Mouse (Mus musculus): ENCODE data around the gene Apoa2. TPM values are rescaled to one million over a fixed set of nuclear protein-coding genes. Genes with fewer than 3 reads are reported as not detected.

The Apoa2 gene
- polyA plus RNA-seq, 1 experiment from 2014 or later: 2.6 TPM

GRCm38 (mm10) chr1:171245353-171245752, 20.5 kb downstream of the Apoa2 start:
- 91% methylated on average over 8 of the region's 8 CpGs for WGBS
- Histone ChIP-seq H3K9me3 (no peaks in the 10 kb centered on the region), H3K36me3 (replicated peaks) (peaks cover 45% of the 10 kb centered on the region), H3K27ac (no peak overlapping the region), H3K4me1 (peaks cover 31% of the 10 kb centered on the region), H3K9ac (0 out of 2 replicates have a peak overlapping the region, but pooled peaks have one; percentile 81), H3K27me3 (no peaks in the 10 kb centered on the region), H3K4me2 (no peak overlapping the region), H3K4me3 (replicated peaks) (no peak overlapping the region)
- ATAC-seq (ENCODE audit: low FRiP score): no peak

GRCm38 (mm10) chr1:171246709-171247452, 22.0 kb downstream of the Apoa2 start:
- no peaks in the 10 kb centered on the region for H3K9me3 ChIP-seq
- H3K9ac ChIP-seq: peak overlapping the region; percentile 81
- under 1% methylated on average over 41 of the region's 41 CpGs for WGBS
- peak; percentile 93 for ATAC-seq (ENCODE audit: low FRiP score)
- H3K4me1 ChIP-seq: peaks cover 47% of the 10 kb centered on the region
- H3K4me2 ChIP-seq: peak overlapping the region; percentile 79
- no peaks in the 10 kb centered on the region for H3K27me3 ChIP-seq
- H3K4me3 ChIP-seq (replicated peaks): peak overlapping the region; percentile 78
- peak overlapping the region; percentile 80 for H3K27ac ChIP-seq
- peaks cover 30% of the 10 kb centered on the region for H3K36me3 ChIP-seq (replicated peaks)

DNA sequence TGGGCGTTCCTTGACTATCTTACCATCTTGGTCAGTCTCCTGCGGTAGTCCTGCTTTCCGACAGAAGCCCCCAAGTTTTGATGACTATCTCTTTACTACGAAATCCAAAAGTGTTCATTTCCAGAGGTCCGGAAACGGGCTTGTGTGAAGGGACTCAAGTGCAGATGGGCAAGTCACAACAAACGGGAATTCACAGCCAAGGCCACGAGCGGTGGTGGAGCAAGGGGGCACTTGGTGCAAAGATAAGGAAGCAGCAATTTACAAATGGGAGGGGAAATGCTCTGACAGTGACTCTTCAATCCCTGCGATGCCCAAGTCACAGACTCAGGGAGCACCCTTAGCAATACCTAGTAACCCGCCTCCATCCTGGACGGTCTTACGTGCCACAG, 22.6 kb downstream of the Apoa2 start:
- Histone ChIP-seq H3K4me1 (peaks cover 52% of the 10 kb centered on the region), H3K27ac (peak overlapping the region; percentile 80), H3K9me3 (no peaks in the 10 kb centered on the region), H3K4me2 (peak overlapping the region; percentile 79), H3K4me3 (replicated peaks) (peak overlapping the region; percentile 78), H3K9ac (peak overlapping the region; percentile 51), H3K27me3 (no peaks in the 10 kb centered on the region; the same call in 1 of the 2 replicates), H3K36me3 (replicated peaks) (peaks cover 26% of the 10 kb centered on the region)
- peak; percentile 1; the same call in 1 of the 2 replicates for ATAC-seq (ENCODE audit: low FRiP score)
- WGBS: 15% methylated on average over 13 of the region's 13 CpGs

- no peak for ATAC-seq (ENCODE audit: low FRiP score)
- Histone ChIP-seq H3K27ac (peak overlapping the region; percentile 80), H3K4me3 (replicated peaks) (no peak overlapping the region), H3K36me3 (replicated peaks) (peaks cover 21% of the 10 kb centered on the region), H3K4me1 (peaks cover 57% of the 10 kb centered on the region), H3K9ac (no peak overlapping the region), H3K9me3 (no peaks in the 10 kb centered on the region), H3K4me2 (peak overlapping the region; percentile 79; the same call in 1 of the 2 replicates), H3K27me3 (peaks cover 3% of the 10 kb centered on the region; the same call in 1 of the 2 replicates)
- 24% methylated on average over 4 of the region's 4 CpGs for WGBS
Observed at GRCm38 (mm10) chr1:171247916-171248315, 23.1 kb downstream of the Apoa2 start.

- H3K4me2 ChIP-seq: no peak overlapping the region
- H3K4me1 ChIP-seq: peaks cover 58% of the 10 kb centered on the region
- no peak for ATAC-seq (ENCODE audit: low FRiP score)
- no peaks in the 10 kb centered on the region for H3K9me3 ChIP-seq
- 43% methylated on average over 3 of the region's 3 CpGs for WGBS
- H3K27me3 ChIP-seq: peaks cover 5% of the 10 kb centered on the region
- peak overlapping the region; percentile 26; the same call in 1 of the 2 replicates for H3K27ac ChIP-seq
- no peak overlapping the region for H3K4me3 ChIP-seq (replicated peaks)
- H3K36me3 ChIP-seq (replicated peaks): peaks cover 15% of the 10 kb centered on the region
- no peak overlapping the region for H3K9ac ChIP-seq
Observed at GRCm38 (mm10) chr1:171248386-171249226, 23.8 kb downstream of the Apoa2 start.

- H3K9ac ChIP-seq: peak within 1 kb of the TSS; percentile 44
- H3K4me3 ChIP-seq (replicated peaks): peak within 1 kb of the TSS; percentile 22
- peaks cover 58% of the 10 kb centered on the region for H3K4me1 ChIP-seq
- H3K36me3 ChIP-seq (replicated peaks): peaks cover 6% of the 10 kb centered on the region
- peaks cover 5% of the 10 kb centered on the region for H3K27me3 ChIP-seq
- H3K27ac ChIP-seq: peak within 1 kb of the TSS; percentile 72
- 21% methylated on average over 5 of the region's 5 CpGs for WGBS
- no peak for ATAC-seq (ENCODE audit: low FRiP score)
- H3K9me3 ChIP-seq: no peaks in the 10 kb centered on the region
- peak within 1 kb of the TSS; percentile 47 for H3K4me2 ChIP-seq
Observed at GRCm38 (mm10) chr1:171249913-171250600, 25.2 kb downstream of the Apoa2 start, which contains the start of gene Adamts4. Gene Adamts4 (plus strand): TSS chr1:171250421.

DNA sequence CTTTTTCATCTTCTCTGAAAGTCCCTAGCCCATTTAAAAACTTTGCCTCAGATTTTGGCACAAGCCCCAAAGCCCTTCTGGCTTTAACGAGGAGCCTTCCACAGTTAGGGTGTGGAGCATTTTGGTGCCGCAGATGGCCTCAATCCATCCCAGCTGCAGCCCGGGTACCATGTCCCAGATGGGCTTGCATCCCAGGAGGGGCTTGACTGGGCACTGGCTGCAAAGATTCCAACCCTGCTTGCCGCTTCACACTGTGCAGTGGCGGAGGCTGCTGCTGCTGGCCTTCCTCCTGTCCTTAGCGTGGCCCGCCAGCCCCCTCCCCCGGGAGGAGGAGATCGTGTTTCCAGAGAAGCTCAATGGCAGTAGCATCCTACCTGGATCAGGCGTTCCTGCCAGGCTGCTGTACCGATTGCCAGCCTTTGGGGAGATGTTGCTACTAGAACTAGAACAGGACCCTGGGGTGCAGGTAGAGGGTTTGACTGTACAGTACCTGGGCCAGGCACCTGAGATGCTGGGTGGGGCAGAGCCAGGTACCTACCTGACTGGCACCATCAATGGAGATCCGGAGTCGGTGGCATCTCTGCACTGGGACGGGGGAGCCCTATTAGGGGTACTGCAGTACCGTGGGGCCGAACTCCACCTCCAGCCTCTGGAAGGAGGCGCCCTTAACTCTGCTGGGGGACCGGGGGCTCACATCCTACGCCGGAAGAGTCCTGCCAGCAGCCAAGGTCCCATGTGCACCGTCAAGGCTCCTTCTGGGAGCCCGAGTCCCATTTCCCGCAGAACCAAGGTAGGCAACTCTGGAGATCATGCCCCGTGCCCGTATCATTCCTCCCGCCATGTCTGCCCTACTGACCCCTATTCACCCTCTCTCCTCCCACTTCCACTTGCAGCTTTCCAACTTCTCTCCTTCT, 26.1 kb downstream of the Apoa2 start, which contains the start of gene Ndufs2:
Gene Ndufs2 (minus strand): TSS at position 709 of the 914 bp plus-strand sequence.
- H3K9ac ChIP-seq: peak within 1 kb of the TSS; percentile 44
- 12% methylated on average over 26 of the region's 26 CpGs for WGBS
- peaks cover 52% of the 10 kb centered on the region for H3K4me1 ChIP-seq
- ATAC-seq (ENCODE audit: low FRiP score): no peak
- H3K9me3 ChIP-seq: no peaks in the 10 kb centered on the region
- H3K27ac ChIP-seq: peak within 1 kb of the TSS; percentile 72
- peak within 1 kb of the TSS; percentile 22 for H3K4me3 ChIP-seq (replicated peaks)
- peaks cover 5% of the 10 kb centered on the region for H3K27me3 ChIP-seq
- no peaks in the 10 kb centered on the region for H3K36me3 ChIP-seq (replicated peaks)
- peak within 1 kb of the TSS; percentile 47 for H3K4me2 ChIP-seq

DNA sequence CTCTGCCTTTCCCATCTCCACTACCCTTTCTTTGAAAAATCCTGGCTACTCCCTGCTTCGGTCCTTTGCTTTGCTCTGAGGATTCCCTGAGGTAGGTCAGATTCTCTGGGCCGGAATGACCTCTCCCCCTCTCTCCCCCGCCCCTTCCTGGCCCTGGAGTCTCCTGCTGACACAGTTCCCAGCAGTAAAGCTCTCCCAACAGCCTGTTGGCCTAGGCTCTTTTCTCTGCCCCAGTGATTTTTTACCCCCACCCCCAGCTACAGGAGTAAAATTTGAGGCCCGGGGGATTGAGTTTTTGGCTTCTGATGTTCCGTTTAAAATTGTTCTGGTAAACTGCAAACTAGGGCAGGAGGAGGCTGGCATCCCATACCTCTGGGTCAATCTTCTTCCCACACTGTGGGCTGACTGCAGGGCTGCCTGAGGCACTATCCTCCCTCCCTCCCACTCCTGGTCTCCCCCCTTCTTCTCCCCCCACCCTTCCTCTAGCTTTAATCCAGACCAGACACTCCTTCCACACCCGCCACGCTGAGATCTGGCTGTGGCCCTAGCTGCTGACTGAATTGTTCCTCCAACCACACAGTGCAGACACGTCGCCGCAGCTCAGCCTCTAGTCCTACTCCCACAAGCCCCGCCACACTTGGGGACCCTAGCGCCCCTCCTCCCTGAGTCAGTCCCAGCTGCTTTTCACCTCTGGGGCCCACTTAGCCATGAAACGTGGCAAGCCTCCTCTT, 26.9 kb downstream of the Apoa2 start:
- peak overlapping the region; percentile 22 for H3K4me3 ChIP-seq (replicated peaks)
- H3K27me3 ChIP-seq: peaks cover 5% of the 10 kb centered on the region
- no peaks in the 10 kb centered on the region for H3K36me3 ChIP-seq (replicated peaks)
- peak overlapping the region; percentile 44 for H3K9ac ChIP-seq
- peaks cover 46% of the 10 kb centered on the region for H3K4me1 ChIP-seq
- no peaks in the 10 kb centered on the region for H3K9me3 ChIP-seq
- WGBS: 2% methylated on average over 13 of the region's 13 CpGs
- peak overlapping the region; percentile 72 for H3K27ac ChIP-seq
- H3K4me2 ChIP-seq: peak overlapping the region; percentile 47
- ATAC-seq (ENCODE audit: low FRiP score): no peak

GRCm38 (mm10) chr1:171252415-171252814, 27.6 kb downstream of the Apoa2 start:
- peak overlapping the region; percentile 47 for H3K4me2 ChIP-seq
- peaks cover 5% of the 10 kb centered on the region for H3K27me3 ChIP-seq
- peak overlapping the region; percentile 13; the same call in 1 of the 2 replicates for H3K4me3 ChIP-seq (replicated peaks)
- no peaks in the 10 kb centered on the region for H3K36me3 ChIP-seq (replicated peaks)
- WGBS: 55% methylated on average over 17 of the region's 17 CpGs
- peaks cover 44% of the 10 kb centered on the region for H3K4me1 ChIP-seq
- peak overlapping the region; percentile 72 for H3K27ac ChIP-seq
- H3K9me3 ChIP-seq: no peaks in the 10 kb centered on the region
- H3K9ac ChIP-seq: peak overlapping the region; percentile 36
- no peak for ATAC-seq (ENCODE audit: low FRiP score)

DNA sequence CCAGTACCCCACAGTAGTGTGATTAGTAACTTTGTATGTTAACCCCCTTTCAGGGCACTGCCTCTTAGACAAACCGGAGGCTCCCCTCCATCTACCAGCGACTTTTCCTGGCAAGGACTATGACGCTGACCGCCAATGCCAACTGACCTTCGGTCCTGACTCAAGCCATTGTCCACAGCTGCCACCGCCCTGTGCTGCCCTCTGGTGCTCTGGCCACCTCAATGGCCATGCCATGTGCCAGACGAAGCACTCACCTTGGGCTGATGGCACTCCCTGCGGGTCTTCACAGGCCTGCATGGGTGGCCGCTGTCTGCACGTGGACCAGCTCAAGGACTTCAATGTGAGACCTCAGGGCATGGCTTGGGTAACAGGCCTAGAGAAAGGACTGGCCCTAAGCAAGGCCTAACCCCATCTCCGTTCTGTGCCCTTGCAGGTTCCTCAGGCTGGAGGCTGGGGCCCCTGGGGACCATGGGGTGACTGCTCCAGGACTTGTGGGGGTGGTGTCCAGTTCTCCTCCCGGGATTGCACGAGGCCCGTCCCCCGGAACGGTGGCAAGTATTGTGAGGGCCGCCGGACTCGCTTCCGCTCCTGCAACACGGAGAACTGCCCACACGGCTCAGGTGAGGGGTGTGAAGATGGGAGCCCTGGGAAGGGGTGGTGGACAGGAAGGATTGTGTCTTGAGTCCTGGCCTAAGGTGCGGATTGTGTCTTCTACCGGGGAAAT, 31.4 kb downstream of the Apoa2 start:
- Histone ChIP-seq H3K27me3 (peaks cover 10% of the 10 kb centered on the region), H3K36me3 (replicated peaks) (no peaks in the 10 kb centered on the region), H3K4me3 (replicated peaks) (no peak overlapping the region), H3K4me2 (no peak overlapping the region), H3K9me3 (no peaks in the 10 kb centered on the region), H3K27ac (no peak overlapping the region), H3K9ac (no peak overlapping the region), H3K4me1 (peaks cover 18% of the 10 kb centered on the region)
- ATAC-seq (ENCODE audit: low FRiP score): no peak
- 90% methylated on average over 24 of the region's 24 CpGs for WGBS
